ENCODE assay signal across 10 mouse cellular contexts in genomic region chr15:51104362-51104761, GRCm38 (mm10).
A peak's percentile ranks its signal among the peaks of the same experiment; 100 is the strongest.
DNase-seq lines count a peak whose midpoint lies in the region; ATAC-seq and TF ChIP-seq lines count a peak whose summit lies in the region.
"Had no signal": no experiment of that assay in that cellular context is flagged by ENCODE, and none has a peak within 500 bp of the region (broad histone marks: within the 10 kb centered on the region; RNA-seq: fewer than 3 reads in every experiment).

No protein-coding gene starts in this region.

- no peaks in the 10 kb centered on the region for H3K36me3 ChIP-seq in kidney, embryonic 15.5 days
- no peaks in the 10 kb centered on the region for H3K36me3 ChIP-seq in embryonic facial prominence, embryonic 11.5 days (replicated peaks; ENCODE audit: control insufficient read depth, insufficient read depth, low read depth, low read length)
- H3K36me3 ChIP-seq in hindbrain, postnatal 0 days (ENCODE audit: insufficient read depth, low read length): no peaks in the 10 kb centered on the region
- no peaks in the 10 kb centered on the region for H3K36me3 ChIP-seq in neural tube, embryonic 13.5 days
- H3K36me3 ChIP-seq in thymus, adult 2 months (ENCODE audit: control insufficient read depth, insufficient read depth, low read length): no peaks in the 10 kb centered on the region

- no peak overlapping the region for H3K27ac ChIP-seq in kidney, embryonic 15.5 days
- H3K27ac ChIP-seq in embryonic facial prominence, embryonic 11.5 days (replicated peaks; ENCODE audit: low read depth, low read length): no peak overlapping the region
- H3K27ac ChIP-seq in hindbrain, postnatal 0 days: no peak overlapping the region; the same call in 1 of the 2 replicates
- peak overlapping the region; percentile 68; the same call in 1 of the 2 replicates for H3K27ac ChIP-seq in neural tube, embryonic 13.5 days (replicated peaks)
- H3K27ac ChIP-seq in thymus, adult 2 months (ENCODE audit: control insufficient read depth, insufficient read depth, low read length): no peak overlapping the region

- H3K4me2 ChIP-seq in kidney, embryonic 15.5 days: peak overlapping the region; percentile 54
- no peak overlapping the region; the same call in 1 of the 2 replicates for H3K4me2 ChIP-seq in embryonic facial prominence, embryonic 11.5 days (ENCODE audit: low read depth, low read length)
- H3K4me2 ChIP-seq in hindbrain, postnatal 0 days (ENCODE audit: low read depth, low read length): peak overlapping the region; percentile 44
- peak overlapping the region; percentile 58 for H3K4me2 ChIP-seq in neural tube, embryonic 13.5 days

- no peak for TF ChIP-seq POLR2A in thymus, adult 2 months (IDR thresholded peaks at IDR 0.05; ENCODE audit: control insufficient read depth, extremely low read depth, insufficient read depth, low read length, poor library complexity)

- ATAC-seq in kidney, embryonic 15.5 days (replicated peaks; ENCODE audit: low FRiP score): no peak; the same call in 1 of the 2 replicates
- peak; percentile 18; the same call in 1 of the 2 replicates for ATAC-seq in embryonic facial prominence, embryonic 11.5 days (replicated peaks; ENCODE audit: insufficient number of reproducible peaks, low FRiP score, low TSS enrichment, low read depth)
- ATAC-seq in hindbrain, postnatal 0 days: no peak; the same call in 1 of the 2 replicates
- peak; percentile 66 for ATAC-seq in neural tube, embryonic 13.5 days (ENCODE audit: low read depth)
- ATAC-seq: inflammation-experienced regulatory T-cells, adult 6 months had no signal

- intact Hi-C loops in gastrocnemius, postnatal 36 days (cut with DNase I): no loop called here

- peaks cover 3% of the 10 kb centered on the region; the same call in 1 of the 2 replicates for H3K4me1 ChIP-seq in kidney, embryonic 15.5 days
- H3K4me1 ChIP-seq in embryonic facial prominence, embryonic 11.5 days (ENCODE audit: control insufficient read depth, insufficient read depth, low read length): no peaks in the 10 kb centered on the region
- H3K4me1 ChIP-seq in hindbrain, postnatal 0 days (ENCODE audit: insufficient read depth, low read length): 0 out of 2 replicates have a peak, but pooled peaks cover 3% of the 10 kb centered on the region
- peaks cover 11% of the 10 kb centered on the region for H3K4me1 ChIP-seq in neural tube, embryonic 13.5 days (replicated peaks)
- no peaks in the 10 kb centered on the region for H3K4me1 ChIP-seq in thymus, adult 2 months (replicated peaks; ENCODE audit: control insufficient read depth, insufficient read depth, low read length)

- H3K27me3 ChIP-seq in kidney, embryonic 15.5 days: no peaks in the 10 kb centered on the region
- H3K27me3 ChIP-seq in embryonic facial prominence, embryonic 11.5 days (ENCODE audit: control insufficient read depth, insufficient read depth, low read length): no peaks in the 10 kb centered on the region
- no peaks in the 10 kb centered on the region for H3K27me3 ChIP-seq in hindbrain, postnatal 0 days (ENCODE audit: insufficient read depth, low read length)
- H3K27me3 ChIP-seq in neural tube, embryonic 13.5 days: no peaks in the 10 kb centered on the region
- H3K27me3 ChIP-seq in thymus, adult 2 months (ENCODE audit: control insufficient read depth, insufficient read depth, low read length): no peaks in the 10 kb centered on the region

- no peak overlapping the region for H3K9ac ChIP-seq in kidney, embryonic 15.5 days
- H3K9ac ChIP-seq in embryonic facial prominence, embryonic 11.5 days (replicated peaks; ENCODE audit: low read length): no peak overlapping the region
- H3K9ac ChIP-seq in hindbrain, postnatal 0 days (replicated peaks; ENCODE audit: low read length): no peak overlapping the region
- peak overlapping the region; percentile 45; the same call in 1 of the 2 replicates for H3K9ac ChIP-seq in neural tube, embryonic 13.5 days

- peak overlapping the region; percentile 25 for H3K4me3 ChIP-seq in kidney, embryonic 15.5 days (replicated peaks)
- H3K4me3 ChIP-seq in embryonic facial prominence, embryonic 11.5 days (ENCODE audit: low read depth, low read length): no peak overlapping the region
- H3K4me3 ChIP-seq in hindbrain, postnatal 0 days (ENCODE audit: low read length): peak overlapping the region; percentile 16
- peak overlapping the region; percentile 31 for H3K4me3 ChIP-seq in neural tube, embryonic 13.5 days
- H3K4me3 ChIP-seq in thymus, adult 2 months (ENCODE audit: control insufficient read depth, insufficient read depth, low read length): no peak overlapping the region

- WGBS in kidney, embryonic 15.5 days: 8% methylated on average over 10 of the region's 10 CpGs
- 17% methylated on average over 10 of the region's 10 CpGs for WGBS in embryonic facial prominence, embryonic 11.5 days
- 8% methylated on average over 10 of the region's 10 CpGs for WGBS in hindbrain, postnatal 0 days
- 2% methylated on average over 10 of the region's 10 CpGs for WGBS in neural tube, embryonic 13.5 days
- WGBS in thymus, adult 2 months: 86% methylated on average over 10 of the region's 10 CpGs

- no peak for TF ChIP-seq CTCF in hindbrain, postnatal 0 days (IDR thresholded peaks at IDR 0.05; ENCODE audit: low read depth)
- no peak for TF ChIP-seq CTCF in thymus, adult 2 months (IDR thresholded peaks at IDR 0.05; ENCODE audit: borderline replicate concordance, control insufficient read depth, extremely low read depth, insufficient read depth, low read length, poor library complexity)

- no peaks in the 10 kb centered on the region for H3K9me3 ChIP-seq in kidney, embryonic 15.5 days (replicated peaks)
- H3K9me3 ChIP-seq in embryonic facial prominence, embryonic 11.5 days (replicated peaks; ENCODE audit: control insufficient read depth, low read length): no peaks in the 10 kb centered on the region
- H3K9me3 ChIP-seq in hindbrain, postnatal 0 days (ENCODE audit: low read length): no peaks in the 10 kb centered on the region
- no peaks in the 10 kb centered on the region for H3K9me3 ChIP-seq in neural tube, embryonic 13.5 days

- no peak for DNase-seq in kidney, adult 8-10 months
- DNase-seq in embryonic facial prominence, embryonic 11.5 days (ENCODE audit: low spot score): peak; percentile 54
- DNase-seq in hindbrain, postnatal 0 days (ENCODE audit: low spot score): peak; percentile 36
- no peak for DNase-seq in spleen, adult 18-20 months
- DNase-seq in gastrocnemius, postnatal 36 days: no peak
- DNase-seq in thymus, adult 2 months: no peak
- DNase-seq: cerebellum, adult 11 months had no signal

Comparison
In these comparisons a context has a peak if more than half of its experiments do, and no peak if none do; other contexts are left out.
1. ATAC-seq: peak in embryonic facial prominence, embryonic 11.5 days (single experiment) and neural tube, embryonic 13.5 days (single experiment); none in kidney, embryonic 15.5 days (single experiment) and hindbrain, postnatal 0 days (single experiment).
2. H3K4me3 ChIP-seq: peak in kidney, embryonic 15.5 days (single experiment), hindbrain, postnatal 0 days (single experiment) and neural tube, embryonic 13.5 days (single experiment); none in embryonic facial prominence, embryonic 11.5 days (single experiment) and thymus, adult 2 months (single experiment).
3. DNase-seq: peak in embryonic facial prominence, embryonic 11.5 days (single experiment) and hindbrain, postnatal 0 days (single experiment); none in kidney, adult 8-10 months (0 of 2), spleen, adult 18-20 months (0 of 2), gastrocnemius, postnatal 36 days (0 of 2) and thymus, adult 2 months (single experiment).